Mouse (Mus musculus) heart, postnatal 0 days (tissue): ENCODE results near the gene Dohh. TPM values are rescaled to one million over a fixed set of nuclear protein-coding genes. Genes with fewer than 3 reads are reported as not detected.

Experiments used
- ATAC-seq: fragments of 200-750 bp; cut with Nextera tagmentation; 2 replicates; pipeline ENCODE4 v1.8.0; 2017; ENCODE audit warnings: low read depth, moderate number of reproducible peaks, moderate library complexity; ENCODE audit not compliant: insufficient read depth
- DNase-seq: peaks from one replicate; pipeline ENCODE4 v3.0.0-alpha.2; 2016; ENCODE audit warnings: low spot score
- H3K27ac ChIP-seq: fragments of 300-500 bp; sonication (generic); 2 replicates; pipeline ENCODE4 v1.5.1; 2014; ENCODE audit warnings: low read depth, mild to moderate bottlenecking
- H3K27me3 ChIP-seq: fragments of 300-500 bp; sonication (generic); 2 replicates; pipeline ENCODE4 v1.6.1; 2014; ENCODE audit warnings: low read length, mixed read lengths; ENCODE audit not compliant: control insufficient read depth, insufficient read depth
- H3K36me3 ChIP-seq: fragments of 300-500 bp; sonication (generic); replicated peaks from 2 replicates; pipeline ENCODE4 v1.6.1; 2014; ENCODE audit warnings: low read length, mixed read lengths; ENCODE audit not compliant: control insufficient read depth, insufficient read depth
- H3K4me1 ChIP-seq: fragments of 300-500 bp; sonication (generic); 2 replicates; pipeline ENCODE4 v1.6.1; 2014; ENCODE audit warnings: antibody characterized with exemption; ENCODE audit not compliant: control insufficient read depth, insufficient read depth
- H3K4me2 ChIP-seq: fragments of 300-500 bp; sonication (generic); 2 replicates; pipeline ENCODE4 v1.6.1; 2014; ENCODE audit warnings: low read depth, mild to moderate bottlenecking, low read length, moderate library complexity
- H3K4me3 ChIP-seq: fragments of 300-500 bp; sonication (generic); 2 replicates; pipeline ENCODE4 v1.5.1; 2014; ENCODE audit warnings: low read depth, low read length
- H3K9ac ChIP-seq: fragments of 300-500 bp; sonication (generic); replicated peaks from 2 replicates; pipeline ENCODE4 v1.6.1; 2014; ENCODE audit warnings: low read depth, low read length, mixed read lengths
- H3K9me3 ChIP-seq: fragments of 300-500 bp; sonication (generic); replicated peaks from 2 replicates; pipeline ENCODE4 v1.6.1; 2016; ENCODE audit warnings: low read length; ENCODE audit not compliant: control insufficient read depth
- CTCF ChIP-seq: IDR thresholded peaks from 2 replicates; pipeline ENCODE4 v1.5.1; 2016; ENCODE audit warnings: antibody characterized with exemption, control low read depth, low read depth
- EP300 ChIP-seq: IDR thresholded peaks from 2 replicates; pipeline ENCODE4 v1.6.1; 2016; ENCODE audit warnings: antibody characterized with exemption, low read depth
- WGBS: fragments of 180-500 bp; shearing (Covaris S2); extraction: QIAGEN DNeasy Blood & Tissue Kit; methylation state at CpG from one replicate; pipeline ENCODE4 v1.1.7; 2014; 5-methylcytosine and 5-hydroxymethylcytosine counted together
- polyA plus RNA-seq: library from polyadenylated mRNA; unstranded; fragments of >200 nt; fragmentation: Nextera tagmentation; extraction: Ambion mirVana; gene quantifications from 2 replicates; pipeline ENCODE4 v1.2.1, GENCODE M21; 2015
- total RNA-seq: library from RNA; depleted of rRNA; stranded (reverse); fragments of >200 nt; gene quantifications from 2 replicates; pipeline ENCODE4 v1.2.3, GENCODE M21; 2014; ENCODE audit warnings: low replicate concordance

The Dohh gene
- total and polyA plus RNA-seq, 2 experiments from 2014 or later: 75.2 to 123 TPM

DNA sequence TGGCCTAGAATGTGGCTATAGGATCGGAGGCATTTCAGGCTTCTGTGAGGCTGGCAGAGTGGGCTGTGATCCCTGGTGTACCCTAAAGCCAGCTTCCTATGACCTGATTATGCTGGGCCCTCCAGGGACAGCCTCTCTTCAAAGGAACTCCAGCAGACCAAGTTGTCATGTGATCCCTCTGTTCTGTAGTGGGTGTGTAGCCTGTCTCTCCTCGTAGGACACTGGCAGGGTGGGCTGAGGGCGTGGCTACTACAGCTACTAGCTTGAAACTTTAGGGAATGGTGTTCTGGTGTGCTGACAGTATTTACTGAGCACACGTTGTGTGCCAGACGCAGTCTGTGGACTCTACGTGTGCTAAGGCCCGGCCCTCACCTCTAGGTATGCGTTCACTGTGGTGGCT lies 23.5 kb upstream of the Dohh start:
- ATAC-seq (no peak), DNase-seq (no peak)
- Histone ChIP-seq H3K4me3 (no peak overlapping the region), H3K27me3 (peaks cover 3% of the 10 kb centered on the region; the same call in 1 of the 2 replicates), H3K27ac (peak overlapping the region; percentile 44; the same call in 1 of the 2 replicates), H3K9ac (no peak overlapping the region; the same call in 1 of the 2 replicates), H3K4me1 (peaks cover 42% of the 10 kb centered on the region), H3K9me3 (no peaks in the 10 kb centered on the region), H3K36me3 (0 out of 2 replicates have a peak, but pooled peaks cover 6% of the 10 kb centered on the region), H3K4me2 (no peak overlapping the region)
- 51% methylated on average over 8 of the region's 8 CpGs for WGBS
- TF ChIP-seq CTCF: no peak
- no peak for TF ChIP-seq EP300

DNA sequence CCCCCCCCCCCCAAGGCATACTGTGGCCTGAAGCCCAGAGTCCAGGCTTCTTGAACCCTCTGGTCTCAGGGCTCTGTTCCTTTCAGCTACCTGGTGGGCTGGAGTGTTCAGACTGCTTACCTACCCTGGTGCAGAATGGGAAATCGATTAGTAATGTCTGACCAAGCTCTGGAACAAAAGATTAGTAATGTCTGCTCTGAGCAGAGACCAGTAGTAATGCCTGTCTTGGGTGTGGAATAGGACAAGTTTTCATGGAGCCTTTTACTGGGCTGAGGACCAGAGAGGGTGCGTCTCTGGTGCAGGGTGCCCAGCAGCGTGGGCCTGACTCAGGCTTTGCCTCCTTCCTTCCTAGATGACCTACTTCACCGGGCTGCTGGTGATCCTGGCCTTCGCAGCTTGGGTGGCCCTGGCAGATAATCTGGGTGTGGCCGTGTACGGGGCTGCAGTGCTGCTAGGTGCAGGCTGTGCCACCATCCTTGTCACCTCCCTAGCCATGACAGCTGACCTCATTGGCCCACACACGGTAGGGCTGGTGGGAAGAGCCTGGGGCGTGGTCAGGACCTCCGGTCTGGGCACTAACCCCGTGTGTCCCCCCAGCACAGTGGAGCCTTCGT lies 21.8 kb upstream of the Dohh start:
- H3K4me2 ChIP-seq: peak overlapping the region; percentile 68
- 45% methylated on average over 12 of the region's 12 CpGs for WGBS
- peaks cover 3% of the 10 kb centered on the region; the same call in 1 of the 2 replicates for H3K27me3 ChIP-seq
- DNase-seq: peak; percentile 44
- TF ChIP-seq EP300 (no peak), CTCF (no peak)
- no peaks in the 10 kb centered on the region for H3K9me3 ChIP-seq
- peak overlapping the region; percentile 37; the same call in 1 of the 2 replicates for H3K9ac ChIP-seq
- H3K36me3 ChIP-seq: peaks cover 20% of the 10 kb centered on the region
- peaks cover 42% of the 10 kb centered on the region for H3K4me1 ChIP-seq
- H3K27ac ChIP-seq: peak overlapping the region; percentile 82
- H3K4me3 ChIP-seq: no peak overlapping the region
- ATAC-seq: peak; percentile 22

GRCm38 (mm10) chr10:81363436-81364346 lies 20.5 kb upstream of the Dohh start:
- peak overlapping the region; percentile 41 for H3K4me3 ChIP-seq
- peaks cover 3% of the 10 kb centered on the region; the same call in 1 of the 2 replicates for H3K27me3 ChIP-seq
- H3K4me1 ChIP-seq: peaks cover 34% of the 10 kb centered on the region
- no peaks in the 10 kb centered on the region for H3K9me3 ChIP-seq
- 9% methylated on average over 50 of the region's 54 CpGs for WGBS
- peak overlapping the region; percentile 82 for H3K27ac ChIP-seq
- TF ChIP-seq CTCF (no peak), EP300 (no peak)
- ATAC-seq (peak; percentile 83), DNase-seq (peak; percentile 86)
- H3K36me3 ChIP-seq: peaks cover 32% of the 10 kb centered on the region
- H3K9ac ChIP-seq: peak overlapping the region; percentile 51; the same call in 1 of the 2 replicates
- peak overlapping the region; percentile 68 for H3K4me2 ChIP-seq

GRCm38 (mm10) chr10:81364666-81365065 lies 19.6 kb upstream of the Dohh start:
- Histone ChIP-seq H3K9me3 (no peaks in the 10 kb centered on the region), H3K27ac (no peak overlapping the region), H3K4me1 (peaks cover 31% of the 10 kb centered on the region), H3K36me3 (peaks cover 42% of the 10 kb centered on the region), H3K9ac (peak overlapping the region; percentile 51; the same call in 1 of the 2 replicates), H3K4me3 (peak overlapping the region; percentile 41), H3K4me2 (peak overlapping the region; percentile 68), H3K27me3 (peaks cover 3% of the 10 kb centered on the region; the same call in 1 of the 2 replicates)
- ATAC-seq (no peak), DNase-seq (no peak)
- 8% methylated on average over 28 of the region's 28 CpGs for WGBS
- TF ChIP-seq EP300 (no peak), CTCF (no peak)

DNA sequence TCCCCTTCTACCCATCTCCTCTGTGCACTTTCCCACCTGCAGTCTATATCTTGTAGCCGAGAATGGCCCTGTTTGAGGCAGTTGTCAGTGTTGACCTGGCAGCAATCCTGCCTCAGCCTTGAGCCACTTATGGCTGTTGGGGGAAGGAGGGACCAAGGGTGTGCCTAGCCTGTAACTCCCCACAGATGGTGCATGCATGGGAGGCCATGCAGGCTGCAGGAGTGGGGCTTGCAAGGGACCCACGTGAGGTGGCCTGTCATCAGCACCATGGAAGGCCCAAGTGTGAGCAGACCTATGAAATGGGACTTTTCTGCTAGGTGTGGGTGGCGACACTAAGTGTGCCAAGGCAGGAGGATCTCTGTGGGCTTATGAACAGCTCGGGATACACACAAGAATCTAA lies 19.2 kb upstream of the Dohh start:
- Histone ChIP-seq H3K9ac (no peak overlapping the region), H3K36me3 (peaks cover 46% of the 10 kb centered on the region), H3K27me3 (peaks cover 3% of the 10 kb centered on the region; the same call in 1 of the 2 replicates), H3K9me3 (no peaks in the 10 kb centered on the region), H3K4me1 (peaks cover 31% of the 10 kb centered on the region), H3K4me2 (peak overlapping the region; percentile 68; the same call in 1 of the 2 replicates), H3K4me3 (no peak overlapping the region), H3K27ac (no peak overlapping the region)
- DNase-seq (no peak), ATAC-seq (no peak)
- TF ChIP-seq CTCF (no peak), EP300 (peak; percentile 54; the same call in 1 of the 2 replicates)
- WGBS: 42% methylated on average over 4 of the region's 4 CpGs
